Mouse (Mus musculus) kidney, adult 9 months (tissue): Measurements from ENCODE around the gene Mark3.
"Not testable (repeated sequence)": the region's sequence is repeated elsewhere in the genome, so short reads cannot be mapped to it uniquely, and the experiment has no call there.

Experiments
- DNase-seq: peaks from one replicate; pipeline ENCODE4 v3.0.0; 2022

The Mark3 gene

GRCm38 (mm10) chr12:111655695-111656094, 81.4 kb downstream of the Mark3 start:
- DNase-seq = peak; percentile 84

DNA sequence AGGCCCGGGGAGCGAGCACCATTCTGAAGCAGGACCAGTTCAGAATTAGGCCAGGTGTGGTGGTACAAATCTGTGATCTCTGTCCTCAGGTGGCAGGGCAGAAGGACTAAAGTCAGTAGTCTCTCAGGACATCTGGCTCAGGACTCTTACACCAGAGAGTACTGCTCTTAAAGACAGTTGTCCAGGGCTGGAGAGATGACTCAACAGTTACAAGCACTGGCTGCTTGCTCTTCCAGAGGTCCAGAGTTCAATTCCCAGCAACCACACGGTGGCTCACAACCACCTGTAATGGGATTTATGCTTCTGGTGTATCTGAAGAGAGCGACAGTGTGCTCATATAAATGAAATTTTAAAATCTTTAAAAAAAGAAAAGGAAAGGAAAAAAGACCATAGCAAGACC, 85.0 kb downstream of the Mark3 start:
- DNase-seq = peak; percentile 57

GRCm38 (mm10) chr12:111660628-111661027, 86.3 kb downstream of the Mark3 start:
- DNase-seq = no peak

GRCm38 (mm10) chr12:111661554-111661953, 87.2 kb downstream of the Mark3 start:
- DNase-seq = not testable (repeated sequence)

GRCm38 (mm10) chr12:111663228-111664143, 89.2 kb downstream of the Mark3 start:
- DNase-seq = no peak

DNA sequence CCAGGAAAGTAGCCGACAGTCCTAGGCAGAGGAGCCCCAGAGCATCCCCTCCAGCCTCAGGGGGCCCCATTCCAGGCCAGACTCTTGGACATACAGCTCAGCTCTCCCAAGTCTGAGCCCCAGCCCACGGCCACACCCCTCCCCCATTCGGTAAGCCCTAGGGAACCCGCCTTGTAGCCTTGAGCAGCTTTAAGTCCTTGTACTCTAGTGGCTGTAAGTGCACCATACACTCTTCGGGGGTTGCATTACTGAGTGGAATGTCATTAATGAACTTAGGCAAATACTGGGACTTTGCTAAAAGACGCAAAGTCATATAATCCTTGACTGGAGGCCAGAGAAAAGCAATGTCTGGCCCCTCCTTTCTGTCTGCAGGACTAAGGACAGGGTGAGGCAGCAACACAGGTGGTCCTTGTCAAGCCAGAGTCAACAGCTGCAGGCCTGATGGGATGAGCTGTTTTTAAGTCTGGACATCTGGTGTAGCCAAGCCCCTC, 89.9 kb downstream of the Mark3 start:
- DNase-seq = no peak

GRCm38 (mm10) chr12:111665041-111665880, 90.9 kb downstream of the Mark3 start:
- no peak for DNase-seq

- no peak for DNase-seq
Observed at GRCm38 (mm10) chr12:111666380-111666779, 92.1 kb downstream of the Mark3 start.

DNA sequence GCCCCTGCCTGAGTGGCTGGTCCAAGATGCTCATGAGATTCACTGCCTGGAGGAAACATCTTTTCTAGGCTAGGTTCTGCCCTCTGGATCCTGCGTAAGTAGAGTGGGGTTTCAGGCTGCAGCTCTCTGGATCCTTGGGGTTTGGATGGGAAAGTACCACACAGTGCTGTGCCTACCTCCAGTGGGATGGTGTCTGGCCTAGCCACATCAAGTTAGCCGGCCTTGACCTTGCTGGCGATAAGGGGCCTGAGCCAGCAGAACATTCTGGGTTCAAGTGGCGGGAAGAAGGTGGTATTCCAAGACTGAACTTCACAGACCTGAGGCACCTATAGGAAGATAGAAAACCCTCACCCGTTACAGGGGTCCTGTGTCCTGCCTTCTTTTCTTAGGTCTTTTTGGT, 93.1 kb downstream of the Mark3 start:
- no peak for DNase-seq

- peak; percentile 97 for DNase-seq
Observed at GRCm38 (mm10) chr12:111668457-111668912, 94.2 kb downstream of the Mark3 start.

- no peak for DNase-seq
Observed at GRCm38 (mm10) chr12:111669000-111669788, 94.9 kb downstream of the Mark3 start.

- DNase-seq = no peak
Observed at GRCm38 (mm10) chr12:111669961-111670360, 95.6 kb downstream of the Mark3 start.

- DNase-seq = no peak
Observed at GRCm38 (mm10) chr12:111670371-111670971, 96.1 kb downstream of the Mark3 start.

DNA sequence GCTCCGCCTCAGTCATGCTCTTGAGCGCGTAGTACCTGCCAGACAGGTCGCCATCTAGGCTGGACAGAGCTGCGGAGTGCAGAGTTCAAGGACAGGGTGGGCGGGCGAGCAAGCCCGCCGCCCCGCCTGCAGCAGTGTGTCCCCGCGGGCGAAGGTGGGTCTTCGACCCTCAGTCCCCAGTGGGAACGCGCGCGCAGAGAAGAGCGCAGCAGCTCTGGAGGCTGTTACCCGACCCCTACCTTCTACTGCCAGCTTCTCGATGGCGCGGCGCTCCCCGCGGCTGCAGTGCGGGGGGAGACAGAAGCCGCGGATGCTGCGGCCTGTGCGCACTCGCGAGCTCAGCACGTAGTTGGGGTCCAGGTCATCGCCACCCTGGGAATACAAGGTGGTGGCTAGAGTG, 96.7 kb downstream of the Mark3 start:
- no peak for DNase-seq

- no peak for DNase-seq
Observed at GRCm38 (mm10) chr12:111671431-111671902, 97.1 kb downstream of the Mark3 start.

- peak; percentile 75 for DNase-seq
Observed at GRCm38 (mm10) chr12:111672176-111672575, 97.9 kb downstream of the Mark3 start, which contains the start of gene Ckb. TSS of gene Ckb (minus strand) at chr12:111672338.

DNA sequence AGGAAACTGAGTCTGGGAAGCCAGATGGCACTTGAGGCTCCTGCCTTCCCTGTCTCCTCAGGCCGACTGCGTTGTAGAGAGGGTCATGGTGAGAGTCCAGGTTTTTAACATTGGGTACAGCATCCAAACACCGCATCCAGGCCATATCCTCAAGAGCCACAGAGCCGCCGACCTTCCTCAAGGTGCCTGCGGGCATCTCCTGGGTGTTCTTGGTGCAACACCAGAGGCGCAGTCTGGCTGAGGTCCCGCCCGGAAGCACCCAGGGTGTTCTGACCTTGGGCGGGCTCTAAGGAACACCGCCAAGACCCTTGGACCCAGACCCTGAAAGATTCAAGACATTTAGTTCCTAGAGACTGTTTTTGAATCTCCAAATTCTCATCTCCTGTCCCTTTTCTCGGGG, 98.3 kb downstream of the Mark3 start:
- no peak for DNase-seq

DNA sequence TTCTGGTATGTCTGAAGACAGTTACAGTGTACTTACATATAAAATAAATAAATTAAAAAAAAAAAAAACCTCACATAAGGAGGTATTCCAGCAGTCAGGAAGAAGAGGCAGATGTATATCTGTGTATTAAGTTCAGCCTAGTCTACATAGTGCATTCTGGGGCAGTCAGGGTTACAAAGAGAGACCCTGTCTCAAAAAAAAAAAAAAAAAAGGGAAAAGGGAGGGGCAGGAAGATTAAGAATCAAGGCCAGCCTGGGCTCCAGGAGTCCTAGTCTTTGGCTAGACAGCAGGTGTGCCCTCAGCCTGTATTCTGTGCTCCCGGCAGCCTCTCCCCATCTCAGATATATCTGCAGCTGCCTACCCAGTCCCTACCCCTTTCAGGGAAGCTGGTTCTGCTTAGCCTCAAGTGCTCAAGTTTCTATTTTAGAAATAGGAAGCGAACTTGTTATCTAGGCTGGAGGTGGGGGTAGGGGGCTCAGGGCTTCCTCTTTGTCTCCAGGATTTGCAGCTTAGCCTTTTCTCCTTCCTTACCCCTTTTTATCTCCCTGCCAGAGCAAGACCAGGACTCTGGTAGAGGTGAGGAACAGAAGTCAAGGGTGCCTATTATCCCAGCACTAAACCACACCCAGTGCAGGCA, 100.6 kb downstream of the Mark3 start:
- no peak for DNase-seq

- DNase-seq = no peak
Observed at GRCm38 (mm10) chr12:111675797-111676580, 101.7 kb downstream of the Mark3 start.

- peak; percentile 60 for DNase-seq
Observed at GRCm38 (mm10) chr12:111677421-111677820, 103.1 kb downstream of the Mark3 start.
